Mouse (Mus musculus) bone marrow, adult 2 months (tissue): ENCODE results near the gene Lhfpl3.

Experiments
- CTCF ChIP-seq: fragments of 200-500 bp; IDR thresholded peaks from 2 replicates; pipeline ENCODE4 v1.5.1; 2011; ENCODE audit warnings: low read length, control low read depth; ENCODE audit not compliant: control insufficient read depth, insufficient read depth
- POLR2A ChIP-seq: fragments of 200-500 bp; IDR thresholded peaks from 2 replicates; pipeline ENCODE4 v1.6.1; 2011; ENCODE audit warnings: low read depth, mild to moderate bottlenecking, control low read depth, low read length, borderline replicate concordance; ENCODE audit not compliant: control insufficient read depth

DNA sequence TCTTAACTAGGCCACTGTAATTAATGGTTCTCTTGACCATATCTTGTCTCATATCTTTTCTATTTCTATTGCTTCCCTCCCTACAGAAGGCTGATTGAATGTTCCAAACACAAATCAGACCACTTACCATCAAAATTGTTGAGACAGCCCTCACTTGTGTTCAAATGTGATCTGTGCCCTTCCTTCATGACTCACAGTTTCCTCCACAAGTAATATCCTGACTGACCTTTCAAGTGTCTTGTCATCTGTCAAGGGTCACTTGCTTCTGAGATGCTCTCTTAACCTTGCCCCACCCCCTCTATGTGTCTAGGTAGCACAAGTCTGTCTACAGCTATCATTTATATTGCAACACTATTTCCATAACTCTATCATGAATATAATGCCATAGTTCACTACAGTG is 154.1 kb downstream of the Lhfpl3 start:
- TF ChIP-seq CTCF (no peak), POLR2A (no peak)
